Mouse (Mus musculus): ENCODE data around the gene Ptprn2. TPM values are rescaled to one million over a fixed set of nuclear protein-coding genes. Genes with fewer than 3 reads are reported as not detected.

Gene Ptprn2
- total RNA-seq, 2 experiments from 2014 or later: not detected

DNA sequence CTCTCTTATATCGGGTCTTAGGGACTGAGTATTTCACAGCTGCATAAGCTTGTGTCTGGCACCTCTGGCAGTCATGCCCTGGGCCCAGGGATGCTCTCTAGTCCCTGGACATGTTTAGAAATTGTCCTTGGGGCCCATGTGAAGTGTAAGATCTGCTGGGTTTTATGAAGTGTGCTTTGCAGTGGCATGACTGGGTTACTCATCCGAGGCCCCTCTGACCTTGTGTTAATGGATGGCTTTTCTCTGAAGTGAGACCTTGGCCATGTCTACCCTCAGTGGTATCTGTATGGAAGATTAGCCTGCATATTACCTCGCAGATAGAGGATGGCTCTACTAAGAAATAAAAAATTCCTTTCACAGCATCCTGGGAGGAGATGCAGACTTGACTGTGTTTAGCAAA, 464.2 kb downstream of the Ptprn2 start:
- ATAC-seq (replicated peaks; ENCODE audit: poor library complexity, severe bottlenecking): no peak

DNA sequence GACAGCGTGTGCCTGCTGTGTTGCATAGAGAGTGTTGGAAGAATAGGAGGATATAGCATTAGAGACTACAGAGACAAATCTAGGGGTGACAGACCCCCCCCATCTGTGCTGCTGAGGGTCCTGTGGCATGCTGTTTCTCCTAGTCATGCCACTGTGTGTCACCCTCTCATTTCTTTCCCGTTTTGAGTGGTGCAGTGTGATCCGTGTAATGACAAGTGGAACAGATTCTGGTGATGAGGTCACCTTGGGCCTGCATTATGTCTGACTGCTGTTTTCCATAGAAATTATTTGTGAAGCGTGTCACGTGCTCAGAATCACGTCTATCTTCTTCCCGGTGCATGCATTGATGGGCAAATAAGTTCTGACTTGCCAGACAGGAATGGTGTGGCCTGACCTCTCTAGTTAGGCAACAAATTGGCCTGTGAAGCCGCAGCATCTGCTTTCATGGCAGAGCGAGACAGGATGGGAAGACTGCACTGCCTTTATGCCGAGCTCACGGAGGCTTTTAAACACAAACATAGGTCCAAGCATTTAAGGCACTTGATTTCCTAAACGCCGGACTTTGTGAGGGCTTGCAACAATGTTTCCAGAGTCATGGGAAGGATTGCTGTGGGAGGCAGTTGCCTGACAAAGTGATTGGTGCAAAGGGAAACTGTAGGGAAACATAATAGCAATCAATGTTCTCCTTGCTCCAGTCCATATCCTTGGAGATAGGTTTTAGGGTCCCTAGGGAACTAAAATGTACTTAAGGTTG, 467.1 kb downstream of the Ptprn2 start:
- no peak for ATAC-seq (replicated peaks; ENCODE audit: poor library complexity, severe bottlenecking)

- no peak for ATAC-seq (replicated peaks; ENCODE audit: poor library complexity, severe bottlenecking)
Observed at GRCm38 (mm10) chr12:116959164-116959563, 473.6 kb downstream of the Ptprn2 start.

DNA sequence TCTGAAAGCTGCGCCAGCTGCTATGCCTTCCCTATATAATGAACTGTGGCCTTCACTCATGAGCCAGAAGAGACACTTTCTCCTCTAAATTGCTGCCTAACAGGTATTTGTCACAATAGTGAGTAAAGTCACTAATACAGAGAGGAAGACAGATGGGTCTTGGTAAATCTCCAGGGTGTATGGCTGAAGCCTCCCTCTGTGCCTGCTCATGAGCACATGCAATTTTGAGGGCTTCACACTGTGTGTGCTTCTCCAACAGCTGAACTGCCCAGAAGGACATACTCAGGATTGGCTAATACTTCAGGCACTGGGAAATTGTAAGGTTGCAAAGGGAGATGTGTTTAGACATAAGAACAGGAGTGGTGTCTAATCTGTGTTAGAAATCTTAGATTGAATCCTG, 478.4 kb downstream of the Ptprn2 start:
- no peak for ATAC-seq (replicated peaks; ENCODE audit: poor library complexity, severe bottlenecking)

GRCm38 (mm10) chr12:116968215-116968939, 482.9 kb downstream of the Ptprn2 start:
- ATAC-seq (replicated peaks; ENCODE audit: poor library complexity, severe bottlenecking): no peak

DNA sequence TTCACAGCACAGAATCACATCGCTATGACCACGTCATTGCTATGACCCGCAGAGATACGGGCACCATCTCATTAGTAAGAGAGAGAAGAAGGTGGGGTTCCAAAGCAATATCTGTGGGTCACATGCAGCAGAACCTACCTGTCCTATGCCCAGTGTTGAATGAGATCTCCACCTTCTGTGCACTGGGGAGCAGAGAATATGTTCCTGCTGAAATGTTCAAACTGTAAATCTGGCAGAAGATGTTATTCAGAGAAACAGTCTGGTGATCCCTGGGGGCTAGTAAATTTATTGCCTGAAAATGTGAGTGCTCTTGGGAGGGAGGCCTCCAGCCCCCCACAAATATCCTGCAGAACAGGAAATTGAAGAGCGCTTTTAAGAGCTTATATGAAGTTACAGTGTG, 490.0 kb downstream of the Ptprn2 start:
- ATAC-seq (replicated peaks; ENCODE audit: poor library complexity, severe bottlenecking): no peak

DNA sequence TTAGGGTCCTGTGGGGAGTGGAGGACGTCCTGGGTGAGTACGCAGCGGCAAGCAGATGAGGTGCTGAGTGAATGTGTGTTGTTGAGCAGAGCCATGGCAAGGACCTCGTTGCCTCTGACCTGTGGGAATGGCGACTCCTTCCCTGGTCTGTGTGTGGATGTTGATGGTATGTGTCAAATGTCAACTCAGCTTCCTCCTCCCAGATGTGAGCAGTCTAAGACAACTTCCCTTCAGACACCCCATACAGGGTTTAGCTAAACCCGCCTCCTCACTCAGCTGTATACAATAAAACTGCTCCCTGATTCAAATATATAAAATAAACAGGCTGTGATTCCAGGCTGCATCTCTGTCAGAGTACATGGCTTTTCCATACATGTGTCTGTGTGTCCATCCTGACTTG, 491.5 kb downstream of the Ptprn2 start:
- no peak for ATAC-seq (replicated peaks; ENCODE audit: poor library complexity, severe bottlenecking)

DNA sequence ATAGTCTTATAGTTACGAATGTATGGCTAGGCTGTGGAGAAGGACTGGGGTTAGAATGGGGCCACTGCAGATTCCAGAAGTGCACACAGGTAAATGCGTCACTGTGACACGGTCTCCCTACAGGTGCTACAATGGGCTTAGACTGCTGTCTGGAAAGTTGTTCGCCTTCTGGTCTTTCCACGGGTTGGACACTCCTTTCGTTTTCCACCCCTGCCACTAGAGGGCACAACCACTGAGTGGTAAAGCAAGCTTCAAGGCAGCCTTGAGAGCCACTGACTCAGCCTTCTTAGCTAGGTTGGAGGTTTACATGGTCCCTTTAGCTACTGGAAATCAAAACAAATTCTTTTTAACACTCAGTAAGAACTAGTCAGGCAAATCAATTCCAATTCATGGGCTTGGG, 492.7 kb downstream of the Ptprn2 start:
- ATAC-seq (replicated peaks; ENCODE audit: poor library complexity, severe bottlenecking): peak; percentile 56

- ATAC-seq (replicated peaks; ENCODE audit: poor library complexity, severe bottlenecking): no peak
Observed at GRCm38 (mm10) chr12:116981315-116981714, 495.8 kb downstream of the Ptprn2 start.

DNA sequence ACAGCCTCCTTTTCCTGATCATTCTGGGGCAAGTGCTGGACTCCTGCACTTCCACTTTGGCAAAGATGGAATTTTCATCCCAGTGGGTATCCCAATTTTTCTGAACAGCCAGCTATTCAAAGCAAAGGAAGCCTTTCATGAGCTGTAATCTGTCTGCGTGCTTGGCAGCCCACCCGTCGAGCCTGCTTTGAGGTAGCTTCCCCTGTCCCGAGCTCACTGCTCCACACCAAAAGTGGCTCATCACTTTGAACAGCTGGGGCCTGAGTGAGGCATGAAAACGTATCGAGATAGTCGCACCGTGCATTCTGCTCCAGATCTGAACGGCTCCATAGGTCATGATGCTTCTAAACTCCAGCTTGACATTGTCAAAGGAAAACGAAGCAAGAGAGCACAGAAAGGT, 503.6 kb downstream of the Ptprn2 start:
- ATAC-seq (replicated peaks; ENCODE audit: poor library complexity, severe bottlenecking): no peak

DNA sequence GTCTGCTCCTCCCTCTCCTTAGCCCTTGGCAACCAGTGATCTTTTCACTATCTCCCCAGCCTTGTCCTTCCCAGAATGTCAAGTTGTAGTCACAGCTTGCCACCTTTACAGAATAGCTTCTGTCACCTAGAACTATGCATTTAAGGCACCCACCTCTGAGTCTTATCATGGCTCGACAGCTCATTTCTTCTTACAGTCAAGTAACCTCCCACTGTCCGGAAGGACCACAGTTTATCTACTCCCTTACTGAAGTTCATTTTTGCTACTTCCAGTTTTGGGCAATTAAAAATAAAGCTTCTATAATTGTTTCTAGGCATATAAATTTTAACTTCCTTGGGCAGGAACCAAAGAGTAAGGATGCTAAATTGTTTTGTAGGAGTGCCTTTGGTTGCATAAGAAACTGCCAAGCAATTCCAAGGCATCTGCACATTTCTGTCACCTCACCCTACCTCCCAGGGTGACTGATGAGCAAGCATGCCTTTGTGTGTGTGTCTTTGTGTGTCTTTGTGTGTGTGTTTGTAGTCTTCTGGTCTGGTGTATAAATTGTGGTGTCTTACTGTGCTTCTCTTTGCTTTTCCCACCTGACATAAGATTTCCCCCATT, 516.1 kb downstream of the Ptprn2 start:
- ATAC-seq (replicated peaks; ENCODE audit: poor library complexity, severe bottlenecking): no peak

GRCm38 (mm10) chr12:117016753-117017595, 531.5 kb downstream of the Ptprn2 start:
- ATAC-seq (replicated peaks; ENCODE audit: poor library complexity, severe bottlenecking): no peak

DNA sequence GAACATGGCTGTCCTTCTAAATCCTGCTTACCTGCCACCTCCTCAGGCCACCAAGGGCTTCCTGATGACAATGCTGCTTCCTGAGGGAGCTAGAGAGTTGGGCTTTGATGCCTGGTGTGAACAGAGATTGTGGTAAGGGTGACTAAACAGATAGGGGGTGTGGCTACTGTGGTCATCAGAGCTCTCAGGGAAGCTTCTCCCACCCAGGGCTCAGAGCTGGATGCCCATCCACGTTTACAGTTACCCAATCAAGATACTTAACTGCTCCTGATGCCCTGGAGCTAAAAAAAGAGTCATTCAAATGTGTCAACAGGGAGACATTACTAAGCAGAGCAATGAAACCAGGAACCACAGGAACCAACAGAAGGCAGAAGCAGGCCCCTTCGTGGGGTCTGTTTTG, 532.4 kb downstream of the Ptprn2 start:
- peak; percentile 79 for ATAC-seq (replicated peaks; ENCODE audit: poor library complexity, severe bottlenecking)

- no peak for ATAC-seq (replicated peaks; ENCODE audit: poor library complexity, severe bottlenecking)
Observed at GRCm38 (mm10) chr12:117023235-117023634, 537.7 kb downstream of the Ptprn2 start.

GRCm38 (mm10) chr12:117024916-117025315, 539.4 kb downstream of the Ptprn2 start:
- no peak for ATAC-seq (replicated peaks; ENCODE audit: poor library complexity, severe bottlenecking)

DNA sequence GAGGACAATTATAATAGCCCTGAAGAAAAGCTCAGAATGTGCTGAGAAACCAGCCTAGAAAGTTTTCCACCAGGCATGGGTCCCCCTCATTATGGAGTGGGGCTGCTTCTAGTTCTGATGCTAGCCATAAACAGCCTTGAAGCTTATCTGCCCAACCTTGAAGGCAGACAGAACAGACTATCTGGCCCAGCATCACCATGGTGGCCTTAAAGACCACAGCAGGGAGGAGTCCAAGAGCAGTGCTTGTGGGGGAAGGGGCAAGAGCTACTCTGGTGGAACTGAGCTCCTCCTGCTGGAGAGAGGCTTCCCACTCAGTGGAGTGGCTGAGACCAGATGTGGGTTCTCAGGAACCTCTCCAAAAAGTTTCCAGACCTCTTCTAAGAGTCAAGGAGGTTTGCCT, 540.2 kb downstream of the Ptprn2 start:
- no peak for ATAC-seq (replicated peaks; ENCODE audit: poor library complexity, severe bottlenecking)

GRCm38 (mm10) chr12:117027351-117027750, 541.8 kb downstream of the Ptprn2 start:
- no peak for ATAC-seq (replicated peaks; ENCODE audit: poor library complexity, severe bottlenecking)

DNA sequence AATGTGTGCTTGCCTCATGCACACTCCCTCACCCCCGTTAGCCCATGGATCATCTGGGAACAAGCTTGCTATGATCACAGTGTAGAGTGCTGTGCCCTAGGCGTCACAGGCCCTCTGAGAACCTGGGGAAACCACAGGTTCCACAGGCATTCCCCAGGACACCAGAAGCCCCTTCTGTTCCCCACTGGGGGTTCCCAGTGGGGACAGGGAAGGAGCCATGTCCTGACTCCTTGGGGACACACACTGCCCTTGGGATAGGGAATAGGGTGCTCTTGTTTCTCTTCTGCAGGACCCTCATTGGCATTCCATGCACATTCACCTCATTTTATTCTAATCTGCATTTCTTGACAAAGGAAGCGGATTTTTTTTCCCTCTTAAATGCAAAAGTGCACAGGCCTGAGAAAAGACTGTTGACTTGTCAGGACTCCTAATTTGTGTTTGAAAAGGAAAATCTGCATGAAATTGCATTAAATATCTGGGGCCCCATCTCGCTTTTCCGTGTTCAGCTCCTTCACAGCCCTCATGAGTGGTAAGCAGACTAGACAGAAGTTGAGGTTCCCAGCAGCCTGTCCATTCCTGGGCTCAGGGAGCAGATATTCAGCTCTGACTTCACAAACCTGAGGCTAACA, 542.9 kb downstream of the Ptprn2 start:
- ATAC-seq (replicated peaks; ENCODE audit: poor library complexity, severe bottlenecking): no peak

DNA sequence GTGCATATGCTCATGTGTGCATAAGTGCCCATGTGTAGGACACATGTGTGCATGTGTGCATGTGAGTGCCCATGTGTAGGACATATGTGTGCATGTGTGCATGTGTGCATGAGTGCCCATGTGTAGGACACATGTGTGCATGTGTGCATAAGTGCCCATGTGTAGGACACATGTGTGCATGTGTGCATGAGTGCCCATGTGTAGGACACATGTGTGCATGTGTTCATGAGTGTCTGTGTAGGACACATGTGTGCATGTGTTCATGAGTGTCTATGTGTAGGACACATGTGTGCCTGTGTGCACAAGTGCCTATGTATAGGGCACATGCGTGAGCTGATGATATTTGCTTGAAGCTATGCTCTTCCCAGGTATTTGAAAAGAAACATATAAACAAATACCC, 547.7 kb downstream of the Ptprn2 start:
- ATAC-seq (replicated peaks; ENCODE audit: poor library complexity, severe bottlenecking): no peak

DNA sequence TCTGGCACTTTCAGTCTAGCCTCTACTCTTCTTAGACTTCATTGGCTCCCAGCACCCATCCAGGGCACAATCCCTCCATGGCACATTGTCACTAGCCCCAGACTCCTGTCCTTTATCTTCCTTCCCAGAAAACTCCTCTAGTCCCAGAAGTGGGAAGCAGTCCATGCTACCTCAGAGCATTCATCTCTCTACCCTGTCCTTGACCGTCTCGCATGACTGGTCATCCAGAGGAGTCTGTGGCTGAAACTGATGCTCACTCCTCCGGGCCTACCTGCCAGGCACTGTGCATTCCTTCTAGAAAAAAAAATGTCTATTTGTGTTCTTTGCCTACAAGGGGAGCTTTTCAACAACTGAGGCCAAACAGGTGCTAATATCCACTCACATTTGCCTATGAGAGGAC, 549.0 kb downstream of the Ptprn2 start:
- no peak for ATAC-seq (replicated peaks; ENCODE audit: poor library complexity, severe bottlenecking)
